Comparison of ENCODE assay signal across 9 mouse cellular contexts in genomic region chr1:39922714-39923113, GRCm38 (mm10). TPM values are rescaled to one million over a fixed set of nuclear protein-coding genes. Genes with fewer than 3 reads are reported as not detected.
DNase-seq lines count a peak whose midpoint lies in the region; ATAC-seq lines count a peak whose summit lies in the region.
"Had no signal": no experiment of that assay in that cellular context is flagged by ENCODE, and none has a peak within 500 bp of the region (broad histone marks: within the 10 kb centered on the region; RNA-seq: fewer than 3 reads in every experiment).

No protein-coding gene starts in this region.

- 52% methylated on average over 8 of the region's 8 CpGs for WGBS in hindbrain, embryonic 13.5 days
- WGBS in hindbrain, embryonic 12.5 days = 52% methylated on average over 8 of the region's 8 CpGs
- 42% methylated on average over 8 of the region's 8 CpGs for WGBS in embryonic facial prominence, embryonic 10.5 days
- WGBS in intestine, embryonic 15.5 days = 36% methylated on average over 8 of the region's 8 CpGs

- H3K27ac ChIP-seq in hindbrain, embryonic 13.5 days = peak overlapping the region; percentile 55; the same call in 1 of the 2 replicates
- H3K27ac ChIP-seq in hindbrain, embryonic 12.5 days = no peak overlapping the region
- H3K27ac ChIP-seq in embryonic facial prominence, embryonic 10.5 days (replicated peaks) = 0 out of 2 replicates have a peak overlapping the region, but pooled peaks have one; percentile 10
- H3K27ac ChIP-seq in intestine, embryonic 15.5 days = no peak overlapping the region; the same call in 1 of the 2 replicates

- no peak overlapping the region for H3K4me3 ChIP-seq in hindbrain, embryonic 13.5 days
- no peak overlapping the region for H3K4me3 ChIP-seq in hindbrain, embryonic 12.5 days
- no peak overlapping the region for H3K4me3 ChIP-seq in embryonic facial prominence, embryonic 10.5 days
- no peak overlapping the region for H3K4me3 ChIP-seq in intestine, embryonic 15.5 days (replicated peaks)

- H3K4me1 ChIP-seq in hindbrain, embryonic 13.5 days (replicated peaks) = peaks cover 83% of the 10 kb centered on the region
- H3K4me1 ChIP-seq in hindbrain, embryonic 12.5 days = peaks cover 63% of the 10 kb centered on the region
- peaks cover 75% of the 10 kb centered on the region for H3K4me1 ChIP-seq in embryonic facial prominence, embryonic 10.5 days
- H3K4me1 ChIP-seq in intestine, embryonic 15.5 days (replicated peaks) = peaks cover 45% of the 10 kb centered on the region

- peak overlapping the region; percentile 10; the same call in 1 of the 2 replicates for H3K4me2 ChIP-seq in hindbrain, embryonic 13.5 days
- H3K4me2 ChIP-seq in hindbrain, embryonic 12.5 days (replicated peaks) = no peak overlapping the region
- H3K4me2 ChIP-seq in intestine, embryonic 15.5 days (replicated peaks) = peak overlapping the region; percentile 32; the same call in 1 of the 2 replicates

- no peak for ATAC-seq in hindbrain, embryonic 13.5 days (ENCODE audit: low FRiP score)
- no peak for ATAC-seq in hindbrain, embryonic 12.5 days (ENCODE audit: low FRiP score)
- 0 out of 2 replicates have a peak, but pooled peaks have one; percentile 13 for ATAC-seq in intestine, embryonic 15.5 days

- no peaks in the 10 kb centered on the region for H3K27me3 ChIP-seq in hindbrain, embryonic 13.5 days
- no peaks in the 10 kb centered on the region for H3K27me3 ChIP-seq in hindbrain, embryonic 12.5 days
- H3K27me3 ChIP-seq in embryonic facial prominence, embryonic 10.5 days (replicated peaks; ENCODE audit: low read depth, poor library complexity, severe bottlenecking) = no peaks in the 10 kb centered on the region
- no peaks in the 10 kb centered on the region for H3K27me3 ChIP-seq in intestine, embryonic 15.5 days (replicated peaks)

- peaks cover 16% of the 10 kb centered on the region for H3K36me3 ChIP-seq in hindbrain, embryonic 13.5 days
- H3K36me3 ChIP-seq in hindbrain, embryonic 12.5 days = peaks cover 11% of the 10 kb centered on the region; the same call in 1 of the 2 replicates
- H3K36me3 ChIP-seq in embryonic facial prominence, embryonic 10.5 days (replicated peaks) = peaks cover 33% of the 10 kb centered on the region
- H3K36me3 ChIP-seq in intestine, embryonic 15.5 days = no peaks in the 10 kb centered on the region
- H3K36me3 ChIP-seq: G1E had no signal

- DNase-seq in embryonic facial prominence, embryonic 10.5 days (ENCODE audit: low spot score) = no peak
- peak; percentile 47 for DNase-seq in lung, postnatal 14 days
- peak; percentile 54 for DNase-seq in thymus, postnatal 4 days
- DNase-seq in c-Kit-positive CD71-positive TER-119-positive erythroid progenitor cells, embryonic 14.5 days (ENCODE audit: low spot score) = no peak
- no peak for DNase-seq in gastrocnemius, postnatal 14 days

- H3K9ac ChIP-seq in hindbrain, embryonic 13.5 days = no peak overlapping the region
- H3K9ac ChIP-seq in hindbrain, embryonic 12.5 days = no peak overlapping the region
- no peak overlapping the region for H3K9ac ChIP-seq in intestine, embryonic 15.5 days

- H3K9me3 ChIP-seq in hindbrain, embryonic 13.5 days = no peaks in the 10 kb centered on the region
- H3K9me3 ChIP-seq in hindbrain, embryonic 12.5 days (replicated peaks) = no peaks in the 10 kb centered on the region
- no peaks in the 10 kb centered on the region for H3K9me3 ChIP-seq in embryonic facial prominence, embryonic 10.5 days
- H3K9me3 ChIP-seq in intestine, embryonic 15.5 days = no peaks in the 10 kb centered on the region
- H3K9me3 ChIP-seq: G1E had no signal

- intact Hi-C loops in gastrocnemius, postnatal 14 days (cut with DNase I; ENCODE audit: low total_unique reads) = no loop called here

RNA-seq across cellular contexts. Expression of gene Map4k4, which starts 22.0 kb away (rescaled TPM):
- 47.3 and 52.6 TPM in 2 replicates for polyA plus RNA-seq in hindbrain, embryonic 13.5 days (2015; fragmentation: Nextera tagmentation; extraction: Ambion mirVana)
- 65.6 and 66.2 TPM in 2 replicates for polyA plus RNA-seq in hindbrain, embryonic 12.5 days (2016; fragmentation: Nextera tagmentation; extraction: Ambion mirVana)
- polyA plus RNA-seq in embryonic facial prominence, embryonic 10.5 days (2016; fragmentation: Nextera tagmentation; extraction: Ambion mirVana) = 37.6 and 41.4 TPM in 2 replicates
- polyA plus RNA-seq in intestine, embryonic 15.5 days (2015; fragmentation: Nextera tagmentation; extraction: Ambion mirVana) = 20.0 and 25.5 TPM in 2 replicates
- 10 to 100 TPM; 53.2 to 53.6 TPM for total RNA-seq in gastrocnemius, postnatal 14 days (2021)

Comparison
In these comparisons a context has a peak if more than half of its experiments do, and no peak if none do; other contexts are left out.
1. H3K27ac ChIP-seq: peak in hindbrain, embryonic 13.5 days (single experiment) and embryonic facial prominence, embryonic 10.5 days (single experiment); none in hindbrain, embryonic 12.5 days (single experiment) and intestine, embryonic 15.5 days (single experiment).
2. DNase-seq: peak in lung, postnatal 14 days (single experiment) and thymus, postnatal 4 days (single experiment); none in embryonic facial prominence, embryonic 10.5 days (single experiment), c-Kit-positive CD71-positive TER-119-positive erythroid progenitor cells, embryonic 14.5 days (single experiment) and gastrocnemius, postnatal 14 days (single experiment).